Mouse (Mus musculus) cerebellum, adult 2 months (tissue): ENCODE data around the gene Ano4.

Source experiments
- CTCF ChIP-seq: fragments of 200-500 bp; IDR thresholded peaks from 2 replicates; pipeline ENCODE4 v1.5.1; 2011; ENCODE audit warnings: low read depth, mild to moderate bottlenecking, control low read depth, low read length, moderate library complexity, borderline replicate concordance; ENCODE audit not compliant: insufficient read depth
- POLR2A ChIP-seq: fragments of 200-500 bp; IDR thresholded peaks from 2 replicates; pipeline ENCODE4 v1.6.1; 2011; ENCODE audit warnings: low read length, control low read depth, borderline replicate concordance; ENCODE audit not compliant: insufficient read depth

DNA sequence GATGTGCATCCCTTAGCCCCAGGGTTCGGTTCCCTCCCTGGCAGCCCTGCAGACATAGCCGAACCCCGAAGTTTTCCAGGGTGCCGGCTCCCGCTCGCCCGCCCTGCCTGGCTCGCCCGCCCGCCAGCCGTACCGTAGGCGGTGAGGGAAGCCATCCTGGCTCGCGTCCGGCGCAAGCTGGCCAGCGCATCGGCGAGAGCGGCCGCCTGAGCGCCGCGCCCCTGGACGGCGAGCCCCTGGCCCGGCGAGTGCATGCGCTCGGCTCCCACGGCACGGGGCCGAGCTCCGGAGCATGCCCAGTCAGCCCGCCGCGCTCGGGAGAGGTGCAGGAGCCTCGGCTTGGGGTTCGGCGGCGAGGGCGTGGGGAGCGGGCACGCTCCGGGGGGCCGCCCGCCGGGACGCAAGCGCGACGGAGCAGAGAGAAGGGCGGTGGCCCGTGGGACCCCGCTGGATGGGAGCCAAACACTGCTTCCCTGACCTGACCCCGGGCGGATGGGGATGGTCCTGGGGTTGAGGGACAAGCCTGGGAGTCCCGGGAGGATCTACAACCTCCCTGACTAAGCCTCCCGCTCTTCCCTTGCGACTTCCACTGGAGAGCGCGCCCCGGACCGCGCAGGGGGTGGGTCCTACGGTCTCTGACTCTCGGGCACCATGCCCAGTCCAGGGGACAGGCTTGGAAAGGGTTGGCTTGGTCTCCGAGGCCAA is at the start of gene Ano4:
- no peak for TF ChIP-seq POLR2A
- TF ChIP-seq CTCF: no peak
